ENCODE assay signal across 14 mouse cellular contexts in genomic region chr19:7458901-7459300, GRCm38 (mm10).
"Had no signal": no experiment of that assay in that cellular context is flagged by ENCODE, and none has a peak within 500 bp of the region (broad histone marks: within the 10 kb centered on the region; RNA-seq: fewer than 3 reads in every experiment).

No protein-coding gene starts in this region.

- ATAC-seq: intestine, embryonic 16.5 days had no signal

- H3K9me3 ChIP-seq: hindbrain, embryonic 15.5 days; limb, embryonic 13.5 days; midbrain, embryonic 10.5 days; neural tube, embryonic 12.5 days had no signal

- H3K4me3 ChIP-seq: hindbrain, embryonic 15.5 days; limb, embryonic 13.5 days; midbrain, embryonic 10.5 days; myocyte; neural tube, embryonic 12.5 days had no signal

- H3K4me1 ChIP-seq: limb, embryonic 13.5 days; midbrain, embryonic 10.5 days; neural tube, embryonic 12.5 days had no signal

- DNase-seq: left cerebral cortex, postnatal 4 days; lung, adult 18-20 months; lung, postnatal 4 days; midbrain, embryonic 14.5 days; retina, postnatal 1 day; right cerebral cortex, postnatal 14 days; thymus, postnatal 36 days had no signal

- H3K27ac ChIP-seq: hindbrain, embryonic 15.5 days; limb, embryonic 13.5 days; liver, embryonic 14.5 days; midbrain, embryonic 10.5 days; neural tube, embryonic 12.5 days had no signal

- H3K27me3 ChIP-seq: hindbrain, embryonic 15.5 days; limb, embryonic 13.5 days; neural tube, embryonic 12.5 days had no signal

- H3K4me2 ChIP-seq: hindbrain, embryonic 15.5 days; limb, embryonic 13.5 days; neural tube, embryonic 12.5 days had no signal

- H3K9ac ChIP-seq: hindbrain, embryonic 15.5 days; limb, embryonic 13.5 days; liver, embryonic 14.5 days; neural tube, embryonic 12.5 days had no signal
